Mouse (Mus musculus) liver, embryonic 16.5 days (tissue): Measurements from ENCODE around the gene Dclk1. TPM values are rescaled to one million over a fixed set of nuclear protein-coding genes. Genes with fewer than 3 reads are reported as not detected.

ENCODE experiments used
- ATAC-seq: fragments of 200-750 bp; cut with Nextera tagmentation; 2 replicates; pipeline ENCODE4 v1.8.0; 2017; ENCODE audit warnings: low read depth, mild to moderate bottlenecking, moderate number of reproducible peaks, moderate library complexity
- H3K27ac ChIP-seq: fragments of 300-500 bp; sonication (generic); 2 replicates; pipeline ENCODE4 v1.5.1; 2014; ENCODE audit warnings: mild to moderate bottlenecking, low read length
- H3K27me3 ChIP-seq: fragments of 300-500 bp; sonication (generic); 2 replicates; pipeline ENCODE4 v1.6.1; 2014; ENCODE audit warnings: low read depth, low read length, mixed read lengths; ENCODE audit not compliant: control insufficient read depth, insufficient read depth
- H3K36me3 ChIP-seq: fragments of 300-500 bp; sonication (generic); 2 replicates; pipeline ENCODE4 v1.6.1; 2014; ENCODE audit warnings: mild to moderate bottlenecking; ENCODE audit not compliant: control insufficient read depth, insufficient read depth
- H3K4me1 ChIP-seq: fragments of 300-500 bp; sonication (generic); 2 replicates; pipeline ENCODE4 v1.6.1; 2014; ENCODE audit warnings: low read depth, low read length, mixed read lengths; ENCODE audit not compliant: control insufficient read depth
- H3K4me2 ChIP-seq: fragments of 300-500 bp; sonication (generic); 2 replicates; pipeline ENCODE4 v1.6.1; 2014; ENCODE audit warnings: low read depth, low read length, mixed read lengths
- H3K4me3 ChIP-seq: fragments of 300-500 bp; sonication (generic); 2 replicates; pipeline ENCODE4 v1.5.1; 2014; ENCODE audit warnings: low read depth, mild to moderate bottlenecking, low read length
- H3K9ac ChIP-seq: fragments of 300-500 bp; sonication (generic); 2 replicates; pipeline ENCODE4 v1.6.1; 2014; ENCODE audit warnings: low read depth, low read length
- H3K9me3 ChIP-seq: fragments of 300-500 bp; sonication (generic); replicated peaks from 2 replicates; pipeline ENCODE4 v1.6.1; 2016; ENCODE audit warnings: low read length; ENCODE audit not compliant: control insufficient read depth
- WGBS: fragments of 180-500 bp; shearing (Covaris S2); extraction: QIAGEN DNeasy Blood & Tissue Kit; methylation state at CpG from one replicate; pipeline ENCODE4 v1.1.7; 2014; ENCODE audit not compliant: insufficient replicate concordance; 5-methylcytosine and 5-hydroxymethylcytosine counted together
- polyA plus RNA-seq: library from polyadenylated mRNA; unstranded; fragments of >200 nt; fragmentation: Nextera tagmentation; extraction: Ambion mirVana; gene quantifications from 2 replicates; pipeline ENCODE4 v1.2.1, GENCODE M21; 2015

Gene Dclk1
- polyA plus RNA-seq, 1 experiment from 2014 or later, result 0.79 TPM

- Histone ChIP-seq H3K4me3 (no peak overlapping the region), H3K27me3 (no peaks in the 10 kb centered on the region), H3K9me3 (no peaks in the 10 kb centered on the region), H3K9ac (no peak overlapping the region), H3K4me2 (no peak overlapping the region), H3K36me3 (no peaks in the 10 kb centered on the region), H3K27ac (no peak overlapping the region), H3K4me1 (no peaks in the 10 kb centered on the region)
- 55% methylated on average over 10 of the region's 10 CpGs for WGBS
- no peak for ATAC-seq
Measured at GRCm38 (mm10) chr3:55292783-55293430, 50.7 kb downstream of the Dclk1 start.

- no peak for ATAC-seq
- no peak overlapping the region for H3K4me2 ChIP-seq
Measured at GRCm38 (mm10) chr3:55305653-55306052, 63.5 kb downstream of the Dclk1 start.

GRCm38 (mm10) chr3:55307553-55308177 lies 65.5 kb downstream of the Dclk1 start:
- Histone ChIP-seq H3K36me3 (no peaks in the 10 kb centered on the region), H3K4me2 (no peak overlapping the region), H3K27me3 (no peaks in the 10 kb centered on the region), H3K4me1 (no peaks in the 10 kb centered on the region), H3K4me3 (no peak overlapping the region), H3K9me3 (no peaks in the 10 kb centered on the region), H3K27ac (no peak overlapping the region), H3K9ac (no peak overlapping the region)
- no peak for ATAC-seq
- 55% methylated on average over 7 of the region's 7 CpGs for WGBS

More at GRCm38 (mm10) chr3:55305653-55306052, 63.5 kb downstream of the Dclk1 start:
- H3K9ac ChIP-seq, result no peak overlapping the region
- H3K4me1 ChIP-seq, result no peaks in the 10 kb centered on the region
- no peaks in the 10 kb centered on the region for H3K9me3 ChIP-seq
- H3K27me3 ChIP-seq, result no peaks in the 10 kb centered on the region
- H3K4me3 ChIP-seq, result no peak overlapping the region
- no peaks in the 10 kb centered on the region for H3K36me3 ChIP-seq
- H3K27ac ChIP-seq, result no peak overlapping the region

- H3K9me3 ChIP-seq, result no peaks in the 10 kb centered on the region
- no peak for ATAC-seq
- no peaks in the 10 kb centered on the region for H3K36me3 ChIP-seq
- no peak overlapping the region for H3K4me2 ChIP-seq
- no peak overlapping the region for H3K4me3 ChIP-seq
- WGBS, result 60% methylated on average over 8 of the region's 8 CpGs
- H3K4me1 ChIP-seq, result no peaks in the 10 kb centered on the region
- H3K27me3 ChIP-seq, result no peaks in the 10 kb centered on the region
- no peak overlapping the region for H3K9ac ChIP-seq
- H3K27ac ChIP-seq, result no peak overlapping the region
Measured at GRCm38 (mm10) chr3:55309961-55310360, 67.8 kb downstream of the Dclk1 start.

- WGBS, result 64% methylated on average over 8 of the region's 8 CpGs
- H3K27me3 ChIP-seq, result no peaks in the 10 kb centered on the region
- H3K27ac ChIP-seq, result no peak overlapping the region
- H3K4me2 ChIP-seq, result no peak overlapping the region
- no peaks in the 10 kb centered on the region for H3K9me3 ChIP-seq
- no peak overlapping the region for H3K4me3 ChIP-seq
- no peak overlapping the region for H3K9ac ChIP-seq
- no peaks in the 10 kb centered on the region for H3K4me1 ChIP-seq
- no peak for ATAC-seq
- no peaks in the 10 kb centered on the region for H3K36me3 ChIP-seq
Measured at GRCm38 (mm10) chr3:55315827-55316226, 73.7 kb downstream of the Dclk1 start.

GRCm38 (mm10) chr3:55318021-55318420 lies 75.9 kb downstream of the Dclk1 start:
- no peak for ATAC-seq
- Histone ChIP-seq H3K4me2 (no peak overlapping the region), H3K9me3 (no peaks in the 10 kb centered on the region), H3K9ac (no peak overlapping the region), H3K36me3 (no peaks in the 10 kb centered on the region), H3K4me1 (no peaks in the 10 kb centered on the region), H3K27ac (no peak overlapping the region), H3K27me3 (no peaks in the 10 kb centered on the region), H3K4me3 (no peak overlapping the region)
- 57% methylated on average over 1 of the region's 1 CpGs for WGBS

- Histone ChIP-seq H3K9me3 (no peaks in the 10 kb centered on the region), H3K4me3 (no peak overlapping the region), H3K4me1 (no peaks in the 10 kb centered on the region), H3K27ac (no peak overlapping the region), H3K36me3 (no peaks in the 10 kb centered on the region), H3K9ac (no peak overlapping the region), H3K27me3 (no peaks in the 10 kb centered on the region), H3K4me2 (no peak overlapping the region)
- ATAC-seq, result no peak
- 67% methylated on average over 3 of the region's 3 CpGs for WGBS
Measured at GRCm38 (mm10) chr3:55320572-55320971, 78.4 kb downstream of the Dclk1 start.

- no peaks in the 10 kb centered on the region for H3K9me3 ChIP-seq
- no peak overlapping the region for H3K27ac ChIP-seq
- no peak overlapping the region for H3K4me3 ChIP-seq
- WGBS, result 27% methylated on average over 1 of the region's 1 CpGs
- no peak for ATAC-seq
- H3K36me3 ChIP-seq, result no peaks in the 10 kb centered on the region
- no peaks in the 10 kb centered on the region for H3K27me3 ChIP-seq
- H3K4me2 ChIP-seq, result no peak overlapping the region
- no peaks in the 10 kb centered on the region for H3K4me1 ChIP-seq
- H3K9ac ChIP-seq, result no peak overlapping the region
Measured at GRCm38 (mm10) chr3:55324029-55324428, 81.9 kb downstream of the Dclk1 start.

GRCm38 (mm10) chr3:55330496-55330895 lies 88.3 kb downstream of the Dclk1 start:
- no peak for ATAC-seq

More at GRCm38 (mm10) chr3:55330496-55330895, 88.3 kb downstream of the Dclk1 start:
- no peak overlapping the region for H3K4me2 ChIP-seq
- no peaks in the 10 kb centered on the region for H3K9me3 ChIP-seq
- no peak overlapping the region for H3K4me3 ChIP-seq
- H3K4me1 ChIP-seq, result no peaks in the 10 kb centered on the region
- no peak overlapping the region for H3K27ac ChIP-seq
- H3K36me3 ChIP-seq, result no peaks in the 10 kb centered on the region
- H3K27me3 ChIP-seq, result no peaks in the 10 kb centered on the region
- no peak overlapping the region for H3K9ac ChIP-seq
- WGBS, result 56% methylated on average over 4 of the region's 4 CpGs
